Mouse (Mus musculus) liver, embryonic 14.5 days (tissue): ENCODE results near the gene Mical3.

Experiments
- CTCF ChIP-seq: IDR thresholded peaks from 2 replicates; pipeline ENCODE4 v1.5.1; 2016; ENCODE audit warnings: antibody characterized with exemption, low read depth, control low read depth
- EP300 ChIP-seq: IDR thresholded peaks from 2 replicates; pipeline ENCODE4 v1.6.1; 2016; ENCODE audit warnings: antibody characterized with exemption, low read depth

DNA sequence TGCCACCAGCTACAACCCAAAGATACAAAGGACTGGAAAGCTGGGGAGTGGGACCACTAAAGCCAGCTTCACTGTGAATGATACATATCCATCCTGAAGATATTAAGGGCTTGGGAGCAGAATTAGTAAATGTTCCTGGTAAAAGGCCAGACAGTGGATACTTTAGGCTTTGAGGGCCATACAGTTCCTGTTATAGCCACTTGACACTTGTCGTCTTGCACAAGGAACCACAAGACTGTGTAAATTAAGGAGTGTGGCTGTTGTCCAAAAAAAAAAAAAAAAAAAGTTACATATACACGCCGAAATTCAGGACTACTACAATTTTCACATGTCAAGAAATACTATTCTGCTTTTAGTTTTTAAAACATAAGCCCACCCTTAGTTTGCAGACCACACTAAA, 17.6 kb upstream of the Mical3 start:
- TF ChIP-seq CTCF (no peak), EP300 (no peak)
